Mouse (Mus musculus): ENCODE data around the gene Ctbp1. TPM values are rescaled to one million over a fixed set of nuclear protein-coding genes. Genes with fewer than 3 reads are reported as not detected.

Ctbp1 gene
- polyA plus RNA-seq, 1 experiment from 2014 or later = 414 TPM

- ATAC-seq (ENCODE audit: insufficient read depth) = no peak
- H3K9ac ChIP-seq = no peak overlapping the region
- H3K27me3 ChIP-seq (ENCODE audit: insufficient read depth, low read length) = no peaks in the 10 kb centered on the region
- H3K4me3 ChIP-seq (ENCODE audit: low read depth, low read length) = no peak overlapping the region
- H3K4me1 ChIP-seq (ENCODE audit: insufficient read depth) = no peaks in the 10 kb centered on the region
- no peak overlapping the region for H3K27ac ChIP-seq (ENCODE audit: low read depth)
- 51% methylated on average over 5 of the region's 5 CpGs for WGBS
- DNase-seq = no peak
- H3K9me3 ChIP-seq (ENCODE audit: low read depth, low read length) = no peaks in the 10 kb centered on the region
- no peak for TF ChIP-seq CTCF (IDR thresholded peaks at IDR 0.05; ENCODE audit: low read depth)
- H3K36me3 ChIP-seq (ENCODE audit: insufficient read depth) = peaks cover 52% of the 10 kb centered on the region
- no peak overlapping the region for H3K4me2 ChIP-seq
Observed at GRCm38 (mm10) chr5:33244377-33244920, 30.3 kb downstream of the Ctbp1 start.

DNA sequence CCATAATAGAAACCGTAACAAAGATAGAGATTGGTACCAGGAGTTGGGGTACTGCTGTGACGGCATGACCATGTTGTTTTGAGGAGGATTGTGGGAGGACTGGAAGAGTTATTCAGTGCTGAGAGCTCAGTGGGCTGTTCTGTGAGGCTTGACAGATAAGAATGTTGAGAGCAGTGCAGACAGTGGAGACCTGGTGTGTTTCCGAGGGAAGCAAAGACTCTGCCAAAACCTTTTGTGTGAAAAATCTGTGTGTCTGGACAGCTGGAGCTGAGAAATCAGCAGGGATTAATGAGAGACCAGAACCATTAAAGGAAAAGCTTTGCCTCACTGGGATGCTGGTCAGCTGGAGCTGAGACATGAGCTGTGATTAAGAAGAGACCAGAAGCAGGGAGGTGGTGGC lies 34.9 kb downstream of the Ctbp1 start:
- WGBS = 45% methylated on average over 3 of the region's 3 CpGs
- Histone ChIP-seq H3K9ac (no peak overlapping the region), H3K9me3 (ENCODE audit: low read depth, low read length) (no peaks in the 10 kb centered on the region), H3K4me1 (ENCODE audit: insufficient read depth) (peaks cover 2% of the 10 kb centered on the region; the same call in 1 of the 2 replicates), H3K27ac (ENCODE audit: low read depth) (no peak overlapping the region), H3K27me3 (ENCODE audit: insufficient read depth, low read length) (no peaks in the 10 kb centered on the region), H3K36me3 (ENCODE audit: insufficient read depth) (0 out of 2 replicates have a peak, but pooled peaks cover 13% of the 10 kb centered on the region), H3K4me2 (no peak overlapping the region), H3K4me3 (ENCODE audit: low read depth, low read length) (no peak overlapping the region)
- TF ChIP-seq CTCF (IDR thresholded peaks at IDR 0.05; ENCODE audit: low read depth) = no peak
- DNase-seq (no peak), ATAC-seq (ENCODE audit: insufficient read depth) (no peak)

DNA sequence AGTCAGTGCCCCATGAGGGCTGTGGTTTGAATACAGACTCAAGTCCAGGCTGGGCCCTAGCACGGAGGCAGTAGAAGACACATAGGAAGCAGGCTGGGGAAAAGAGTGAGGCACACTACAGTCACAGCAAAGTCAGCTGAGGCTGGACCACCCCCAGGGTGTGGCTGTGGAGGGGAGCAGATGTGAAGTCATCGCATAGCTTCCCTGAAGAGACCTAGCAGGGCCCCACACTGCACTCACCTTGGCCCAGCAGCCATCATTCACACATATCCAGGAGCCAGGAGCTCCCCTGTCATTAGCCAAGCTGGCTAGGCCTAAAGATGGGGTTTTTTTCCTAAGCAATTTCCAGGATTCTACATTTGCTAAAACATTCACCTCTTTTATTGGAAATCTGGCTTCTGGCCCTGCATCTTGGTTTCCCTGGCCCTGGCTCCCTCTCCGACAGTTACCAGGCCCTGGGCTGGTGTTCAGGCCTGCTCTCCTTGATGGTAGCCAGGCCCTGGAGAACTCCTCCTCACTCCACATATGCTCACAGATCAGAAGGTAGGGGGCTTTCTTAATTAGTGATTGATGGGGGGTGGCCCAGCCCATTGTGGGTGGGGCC lies 35.6 kb downstream of the Ctbp1 start:
- 65% methylated on average over 3 of the region's 3 CpGs for WGBS
- Histone ChIP-seq H3K27ac (ENCODE audit: low read depth) (no peak overlapping the region), H3K27me3 (ENCODE audit: insufficient read depth, low read length) (no peaks in the 10 kb centered on the region), H3K36me3 (ENCODE audit: insufficient read depth) (0 out of 2 replicates have a peak, but pooled peaks cover 13% of the 10 kb centered on the region), H3K4me2 (no peak overlapping the region), H3K9ac (no peak overlapping the region), H3K9me3 (ENCODE audit: low read depth, low read length) (no peaks in the 10 kb centered on the region), H3K4me3 (ENCODE audit: low read depth, low read length) (no peak overlapping the region), H3K4me1 (ENCODE audit: insufficient read depth) (peaks cover 7% of the 10 kb centered on the region; the same call in 1 of the 2 replicates)
- DNase-seq (no peak), ATAC-seq (ENCODE audit: insufficient read depth) (no peak)
- TF ChIP-seq CTCF (IDR thresholded peaks at IDR 0.05; ENCODE audit: low read depth) = no peak

DNA sequence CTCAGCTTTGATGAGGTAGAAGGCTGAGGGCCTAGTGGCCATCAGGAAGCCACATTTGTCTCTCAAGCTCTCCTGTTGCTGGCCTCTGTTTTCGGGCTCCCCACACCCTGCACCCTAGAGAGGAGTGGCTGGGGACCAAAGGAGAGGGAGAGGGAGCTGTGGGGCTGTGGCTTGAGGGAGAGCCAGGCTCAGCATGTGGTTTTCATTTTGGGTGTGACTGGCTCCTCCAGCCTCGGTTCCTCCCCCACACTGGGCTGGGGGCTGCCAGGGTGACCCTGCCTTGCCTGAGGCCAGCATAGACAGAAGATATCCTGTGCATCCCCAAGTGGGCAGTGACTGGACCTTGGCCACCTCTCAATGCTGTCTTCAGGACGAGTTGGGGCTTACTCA lies 36.5 kb downstream of the Ctbp1 start:
- Histone ChIP-seq H3K4me3 (ENCODE audit: low read depth, low read length) (no peak overlapping the region), H3K9ac (no peak overlapping the region), H3K4me1 (ENCODE audit: insufficient read depth) (peaks cover 13% of the 10 kb centered on the region; the same call in 1 of the 2 replicates), H3K4me2 (no peak overlapping the region), H3K36me3 (ENCODE audit: insufficient read depth) (0 out of 2 replicates have a peak, but pooled peaks cover 6% of the 10 kb centered on the region), H3K27me3 (ENCODE audit: insufficient read depth, low read length) (no peaks in the 10 kb centered on the region), H3K9me3 (ENCODE audit: low read depth, low read length) (no peaks in the 10 kb centered on the region), H3K27ac (ENCODE audit: low read depth) (no peak overlapping the region)
- no peak for ATAC-seq (ENCODE audit: insufficient read depth)
- no peak for DNase-seq
- WGBS = 68% methylated on average over 3 of the region's 3 CpGs
- no peak for TF ChIP-seq CTCF (IDR thresholded peaks at IDR 0.05; ENCODE audit: low read depth)

DNA sequence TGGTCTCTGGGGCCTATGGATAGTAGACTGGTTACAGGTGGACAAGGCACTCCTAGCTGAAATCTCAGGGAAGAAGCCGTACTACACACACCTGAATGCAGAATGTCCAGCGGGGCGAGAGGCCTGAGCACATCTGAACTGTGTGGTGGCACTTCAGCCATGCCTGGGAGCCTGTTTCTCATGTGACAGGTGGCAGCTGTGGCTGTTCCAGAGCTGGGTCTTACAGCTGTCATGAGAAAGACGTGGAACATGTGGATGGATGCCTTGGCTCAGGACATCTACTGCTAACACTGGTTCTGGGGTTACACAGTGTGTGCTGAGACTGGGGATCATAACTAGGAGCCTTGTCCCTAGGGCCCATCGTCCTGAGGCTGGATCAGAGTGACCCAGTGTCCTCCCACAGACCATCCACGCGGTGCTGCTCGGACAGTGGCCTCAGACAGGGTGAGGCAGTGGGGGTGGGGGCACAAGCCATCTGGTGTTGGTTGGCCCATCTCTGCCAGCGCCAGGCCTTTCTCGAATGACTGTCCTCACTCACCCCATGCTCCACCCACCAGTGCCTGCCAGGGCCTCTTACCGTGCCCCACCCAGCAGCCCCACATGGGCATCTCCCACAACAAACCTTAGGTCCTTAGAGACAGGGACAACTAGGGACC lies 37.1 kb downstream of the Ctbp1 start:
- Histone ChIP-seq H3K4me3 (ENCODE audit: low read depth, low read length) (no peak overlapping the region), H3K27ac (ENCODE audit: low read depth) (no peak overlapping the region), H3K36me3 (ENCODE audit: insufficient read depth) (0 out of 2 replicates have a peak, but pooled peaks cover 3% of the 10 kb centered on the region), H3K27me3 (ENCODE audit: insufficient read depth, low read length) (no peaks in the 10 kb centered on the region), H3K9ac (no peak overlapping the region), H3K4me1 (ENCODE audit: insufficient read depth) (peaks cover 13% of the 10 kb centered on the region; the same call in 1 of the 2 replicates), H3K9me3 (ENCODE audit: low read depth, low read length) (no peaks in the 10 kb centered on the region), H3K4me2 (no peak overlapping the region)
- DNase-seq (no peak), ATAC-seq (ENCODE audit: insufficient read depth) (no peak)
- TF ChIP-seq CTCF (IDR thresholded peaks at IDR 0.05; ENCODE audit: low read depth) = no peak
- WGBS = 78% methylated on average over 11 of the region's 11 CpGs

DNA sequence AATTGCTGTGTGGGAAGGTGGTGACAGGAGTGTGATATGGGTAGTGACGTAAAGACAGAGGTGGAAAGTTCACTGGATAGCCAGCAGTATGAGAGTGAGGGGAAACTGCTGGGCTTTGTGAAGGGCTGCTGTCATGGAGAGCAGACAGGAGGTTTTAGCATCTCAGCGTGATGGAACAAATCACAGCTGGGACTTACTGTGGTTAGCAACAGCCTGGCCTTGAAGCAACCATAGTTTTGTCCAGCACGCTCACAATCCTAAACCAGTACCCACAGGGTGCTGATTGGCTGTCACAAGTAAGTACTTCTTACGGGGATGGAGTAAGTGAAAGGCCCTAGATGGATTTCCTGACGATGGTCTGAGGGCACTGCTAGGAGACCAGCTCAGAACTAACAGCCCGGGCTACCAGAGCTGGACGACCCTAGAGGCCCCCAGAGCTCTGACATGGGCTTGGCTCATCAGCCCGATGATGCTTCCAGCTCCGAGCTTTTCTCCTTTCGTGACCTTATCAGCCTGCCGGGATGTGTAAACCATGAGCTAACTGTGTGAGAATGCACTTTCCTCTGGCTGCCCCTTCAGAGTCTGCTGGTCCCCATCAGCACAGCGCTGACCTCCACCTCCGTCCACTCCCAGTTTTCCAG lies 40.3 kb downstream of the Ctbp1 start:
- peak; percentile 91 for ATAC-seq (ENCODE audit: insufficient read depth)
- Histone ChIP-seq H3K36me3 (ENCODE audit: insufficient read depth) (no peaks in the 10 kb centered on the region), H3K4me3 (ENCODE audit: low read depth, low read length) (no peak overlapping the region), H3K4me2 (peak overlapping the region; percentile 33; the same call in 1 of the 2 replicates), H3K9ac (no peak overlapping the region), H3K27me3 (ENCODE audit: insufficient read depth, low read length) (no peaks in the 10 kb centered on the region), H3K27ac (ENCODE audit: low read depth) (peak overlapping the region; percentile 80), H3K4me1 (ENCODE audit: insufficient read depth) (peaks cover 18% of the 10 kb centered on the region; the same call in 1 of the 2 replicates), H3K9me3 (ENCODE audit: low read depth, low read length) (no peaks in the 10 kb centered on the region)
- DNase-seq = peak; percentile 89
- WGBS = 11% methylated on average over 13 of the region's 13 CpGs
- TF ChIP-seq CTCF (IDR thresholded peaks at IDR 0.05; ENCODE audit: low read depth) = no peak

- no peak for ATAC-seq (ENCODE audit: insufficient read depth)
- H3K4me2 ChIP-seq = no peak overlapping the region
- TF ChIP-seq CTCF (IDR thresholded peaks at IDR 0.05; ENCODE audit: low read depth) = no peak
- H3K27me3 ChIP-seq (ENCODE audit: insufficient read depth, low read length) = no peaks in the 10 kb centered on the region
- H3K4me3 ChIP-seq (ENCODE audit: low read depth, low read length) = no peak overlapping the region
- H3K9ac ChIP-seq = no peak overlapping the region
- no peak for DNase-seq
- 63% methylated on average over 5 of the region's 5 CpGs for WGBS
- no peak overlapping the region for H3K27ac ChIP-seq (ENCODE audit: low read depth)
- H3K4me1 ChIP-seq (ENCODE audit: insufficient read depth) = peaks cover 28% of the 10 kb centered on the region; the same call in 1 of the 2 replicates
- H3K36me3 ChIP-seq (ENCODE audit: insufficient read depth) = no peaks in the 10 kb centered on the region
- no peaks in the 10 kb centered on the region for H3K9me3 ChIP-seq (ENCODE audit: low read depth, low read length)
Observed at GRCm38 (mm10) chr5:33232791-33233190, 42.0 kb downstream of the Ctbp1 start.
